Mouse (Mus musculus) lung, adult 18-20 months (tissue): ENCODE data around the gene Pum1.
A peak's percentile ranks its signal among the peaks of the same experiment; 100 is the strongest.

ENCODE experiments used
- DNase-seq, 2 experiments: peaks; one replicate each; pipeline ENCODE4 v3.0.0; 2022; ENCODE audit warnings: mixed read lengths in 2 of 2

The Pum1 gene

DNA sequence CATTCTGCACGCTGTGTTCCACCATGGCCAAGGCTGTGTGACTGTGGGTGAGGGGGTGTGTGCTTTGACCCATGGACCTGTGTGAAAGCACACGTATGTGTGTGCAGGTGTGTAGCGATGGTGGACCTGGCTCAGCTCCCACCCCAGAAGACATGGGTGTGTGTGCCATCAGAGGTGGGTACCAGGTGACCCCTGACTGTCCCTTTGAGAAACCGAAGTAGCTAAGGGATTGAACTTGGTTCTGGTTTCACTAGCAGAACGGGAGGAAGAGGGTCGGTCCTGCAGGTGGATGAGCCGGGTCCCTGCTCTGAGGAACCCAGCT is 130.0 kb downstream of the Pum1 start:
- no peak for DNase-seq

DNA sequence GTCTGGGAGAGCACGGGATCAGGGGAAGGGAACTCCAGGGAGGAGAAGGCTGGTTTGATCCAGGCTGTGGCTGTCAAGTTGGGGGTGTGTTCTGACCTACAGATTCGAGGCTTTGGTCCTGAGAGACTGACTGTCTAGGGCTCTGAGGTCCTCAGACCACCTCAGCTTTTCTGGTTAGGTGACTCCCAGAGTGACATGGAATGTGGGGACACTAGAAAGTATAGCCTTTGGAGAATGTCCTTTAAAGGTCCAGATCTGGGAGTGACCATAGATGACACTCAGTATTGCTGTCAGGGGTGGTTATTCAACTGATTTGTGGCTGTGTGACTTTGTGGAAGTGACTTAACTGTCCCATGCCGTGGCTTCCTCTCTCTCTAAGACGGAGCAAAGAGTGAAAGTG is 131.7 kb downstream of the Pum1 start:
- DNase-seq = no peak

DNA sequence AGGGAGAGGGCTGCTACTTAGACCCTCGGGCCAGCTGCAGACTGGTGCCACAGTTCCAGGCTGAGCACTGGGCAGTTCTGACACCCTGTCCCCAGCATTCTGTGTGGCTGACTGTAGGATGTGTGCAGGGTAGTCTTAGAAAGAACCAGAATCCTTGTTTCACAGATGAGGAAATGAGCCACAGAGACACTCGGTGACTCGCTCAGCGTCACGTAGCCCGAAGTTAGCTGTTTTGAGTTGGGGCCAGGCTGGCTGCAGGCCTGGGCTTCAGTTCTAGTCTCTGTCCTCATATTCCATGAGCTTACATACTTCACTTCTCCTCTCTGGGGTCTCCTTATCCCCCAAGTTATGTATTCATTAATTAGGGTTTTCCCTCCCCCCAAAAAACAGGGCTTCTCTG is 132.8 kb downstream of the Pum1 start:
- DNase-seq = no peak

DNA sequence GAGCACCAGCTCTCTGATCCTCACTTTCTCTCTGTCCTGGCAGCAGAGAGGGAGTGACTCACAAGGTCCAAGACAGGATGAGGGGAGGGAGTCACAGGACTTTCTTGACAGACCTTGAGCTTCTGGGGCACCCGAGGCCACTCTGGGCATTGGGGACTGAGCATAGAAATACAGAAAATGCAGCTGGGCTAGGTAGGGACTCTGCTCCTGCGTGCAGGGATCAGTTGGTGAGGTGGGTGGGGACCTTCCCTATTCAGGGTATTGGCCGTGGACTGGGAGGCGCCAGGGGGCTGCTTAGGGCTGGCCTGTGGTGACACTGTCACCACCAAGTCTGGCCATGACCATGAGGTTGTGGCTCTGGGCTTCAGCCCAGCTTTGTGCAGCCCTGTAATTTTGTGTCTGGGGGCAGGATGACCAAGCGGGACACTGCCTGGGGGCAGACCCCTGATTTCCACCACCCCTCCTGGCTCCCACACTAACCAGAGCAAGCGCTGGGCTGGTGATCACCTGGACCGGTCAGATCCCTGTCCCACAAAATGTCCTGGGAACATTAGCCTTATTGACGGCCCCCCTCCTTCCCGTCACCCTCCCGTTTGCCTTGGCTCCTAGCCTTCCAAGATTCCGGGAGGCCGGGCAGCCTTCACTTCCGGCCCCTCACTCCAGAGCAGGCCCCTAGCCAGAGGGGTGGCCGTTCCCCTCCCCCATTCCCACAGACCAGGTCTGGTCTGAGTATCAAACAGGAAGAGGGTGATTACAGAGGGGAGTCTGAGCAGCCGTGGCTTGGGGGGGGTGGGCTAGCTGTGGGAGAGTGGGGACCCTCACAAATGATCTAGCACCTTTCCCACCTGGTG is 134.3 kb downstream of the Pum1 start:
- peak; percentile 37 to 65 for DNase-seq

DNA sequence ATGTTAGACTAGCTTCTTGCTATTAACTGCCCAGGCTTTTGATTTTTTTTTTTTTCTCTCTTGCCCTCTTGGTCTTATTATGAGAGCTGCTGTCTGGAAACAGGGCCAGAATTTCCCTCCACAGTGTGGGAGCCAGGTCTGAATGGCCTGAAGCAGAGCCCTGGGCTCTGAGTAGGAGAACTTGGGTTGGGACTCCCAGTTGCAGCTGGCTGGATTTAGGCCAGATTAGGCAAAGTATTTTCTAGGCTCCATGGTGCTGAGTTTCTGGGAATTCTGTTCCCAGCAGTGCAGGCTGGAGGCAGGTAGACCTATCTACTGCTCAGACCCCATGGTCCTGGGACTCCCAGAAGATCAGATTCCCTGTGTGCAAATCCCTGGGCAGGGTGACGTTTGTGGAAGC is 135.3 kb downstream of the Pum1 start:
- DNase-seq = no peak

DNA sequence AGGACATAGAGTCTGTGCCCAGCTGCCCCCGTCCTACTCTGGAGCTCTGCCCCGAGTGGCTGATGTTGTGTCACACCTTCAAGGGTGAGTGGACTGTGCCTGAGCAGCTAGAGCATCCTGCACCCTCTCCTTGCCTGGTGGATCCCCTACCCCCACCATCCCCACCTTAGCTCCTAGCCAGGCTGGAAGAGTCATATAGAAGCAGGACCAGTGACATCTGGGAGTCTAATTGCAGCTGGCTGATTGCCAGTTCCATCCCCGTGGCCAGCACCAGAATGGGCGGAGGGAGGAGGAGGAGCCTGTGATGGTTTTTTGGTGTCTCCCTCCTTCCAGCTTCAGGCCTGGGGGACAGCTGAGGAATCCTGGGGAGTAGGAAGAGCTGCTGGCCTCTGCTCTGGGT is 136.0 kb downstream of the Pum1 start:
- no peak for DNase-seq

DNA sequence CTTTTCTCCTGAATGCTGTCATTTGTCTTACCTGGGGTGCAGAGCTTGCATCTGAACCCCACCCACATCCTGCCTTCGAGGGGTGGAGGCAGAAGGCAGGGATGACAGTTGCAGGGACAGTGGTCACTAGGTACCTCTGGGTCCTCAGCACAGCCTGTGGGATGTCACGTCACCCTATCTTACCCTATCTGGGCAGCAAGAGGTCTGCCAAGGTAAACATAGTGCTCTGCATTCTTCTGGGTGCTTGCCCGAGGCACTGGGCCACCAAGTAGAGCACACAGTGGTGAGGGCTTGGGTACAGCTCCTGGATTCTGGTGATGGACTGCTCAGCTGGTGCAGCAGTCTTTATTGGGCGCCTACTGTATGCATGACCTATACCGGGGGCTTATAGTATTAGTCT is 136.5 kb downstream of the Pum1 start:
- no peak for DNase-seq

DNA sequence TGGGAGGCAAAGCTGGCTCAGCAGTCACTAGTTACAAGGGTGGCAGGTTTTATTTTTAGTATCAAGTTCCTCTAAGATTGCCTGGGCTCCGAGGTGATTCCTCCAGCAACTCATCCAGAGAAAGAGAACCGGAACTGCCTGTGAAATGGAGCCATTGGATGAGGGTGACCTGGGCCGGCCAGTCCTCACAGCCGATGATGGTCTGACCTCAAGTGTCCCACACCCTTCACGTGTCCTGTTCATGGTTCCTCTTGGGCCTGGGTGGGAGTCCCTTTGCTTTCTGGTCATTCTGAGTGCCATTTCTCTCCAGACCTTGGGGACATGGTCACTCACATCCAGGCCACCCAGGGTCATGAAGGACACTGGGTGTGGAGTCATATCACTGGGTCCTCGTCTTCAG is 137.0 kb downstream of the Pum1 start:
- DNase-seq = peak; percentile 44 to 52

DNA sequence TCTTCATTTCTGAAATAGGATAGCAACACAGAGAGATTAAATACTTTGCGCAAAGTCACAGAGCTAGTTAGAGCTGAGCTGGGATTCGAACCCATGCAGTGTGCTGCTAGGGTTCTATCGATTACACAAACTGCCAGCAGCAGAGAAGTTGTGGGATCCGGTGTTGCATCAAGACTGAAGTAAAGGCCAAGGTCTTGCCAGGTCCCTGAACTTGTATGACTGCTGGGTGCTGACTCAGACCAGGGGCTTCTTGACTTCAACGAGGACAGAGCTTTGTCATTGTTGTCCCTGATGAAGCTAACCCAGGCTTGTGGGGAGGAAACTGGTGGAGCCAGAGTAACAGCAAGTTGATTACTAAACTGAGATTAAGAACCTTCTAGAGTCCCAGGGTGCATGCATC is 138.1 kb downstream of the Pum1 start:
- no peak for DNase-seq

DNA sequence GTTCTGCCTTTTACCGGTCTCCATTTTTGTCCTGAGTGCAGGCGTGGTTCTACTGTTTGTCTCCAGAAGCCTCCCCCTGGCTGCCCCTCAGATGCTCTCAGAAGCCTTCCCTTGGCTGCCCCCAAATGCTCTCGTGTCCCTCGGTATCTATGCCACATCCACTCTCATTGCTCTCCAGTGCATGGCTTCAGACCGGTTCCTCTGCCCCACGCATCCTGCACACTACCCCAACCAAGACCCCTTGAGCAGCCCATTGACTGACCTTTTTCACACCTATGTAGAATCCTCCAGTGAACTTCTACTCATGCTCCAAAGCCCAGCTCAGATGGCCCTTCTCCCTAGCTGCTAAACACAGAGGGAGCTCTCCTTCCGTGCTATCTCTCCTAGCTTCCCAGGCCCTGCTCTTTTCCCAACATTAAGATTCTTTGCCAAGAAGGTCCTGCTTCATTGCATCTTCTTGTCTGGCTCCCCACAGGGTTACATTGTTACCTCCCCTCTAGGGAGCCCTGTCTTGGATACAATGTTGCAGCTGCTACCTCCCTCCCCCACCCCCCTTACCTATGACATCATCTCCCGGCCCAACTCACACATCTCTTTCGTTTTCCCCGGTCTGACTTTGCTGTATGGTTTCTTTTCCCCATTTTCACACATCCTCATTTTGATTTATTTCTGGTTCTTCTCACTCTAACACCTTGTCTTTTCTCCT is 138.7 kb downstream of the Pum1 start:
- DNase-seq = no peak

DNA sequence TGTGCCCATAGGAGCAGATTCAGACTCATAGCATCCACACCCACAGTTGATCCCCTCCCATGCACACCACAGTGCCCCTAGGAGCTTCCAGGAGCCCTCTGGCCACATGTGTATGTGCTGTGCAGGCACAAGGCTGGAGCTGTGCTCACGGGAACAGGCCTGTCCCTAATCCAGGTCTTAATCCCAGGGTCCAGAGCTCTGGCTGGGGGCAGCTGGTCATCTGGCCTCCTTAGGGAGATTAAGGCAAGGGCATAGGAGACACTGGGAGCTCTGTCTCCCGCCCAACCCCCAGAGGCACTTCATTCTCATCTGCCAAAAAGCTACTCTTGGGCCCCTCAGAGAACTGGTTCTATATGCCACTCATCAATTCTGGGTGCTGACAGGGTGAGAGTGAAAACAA is 140.5 kb downstream of the Pum1 start:
- no peak for DNase-seq

DNA sequence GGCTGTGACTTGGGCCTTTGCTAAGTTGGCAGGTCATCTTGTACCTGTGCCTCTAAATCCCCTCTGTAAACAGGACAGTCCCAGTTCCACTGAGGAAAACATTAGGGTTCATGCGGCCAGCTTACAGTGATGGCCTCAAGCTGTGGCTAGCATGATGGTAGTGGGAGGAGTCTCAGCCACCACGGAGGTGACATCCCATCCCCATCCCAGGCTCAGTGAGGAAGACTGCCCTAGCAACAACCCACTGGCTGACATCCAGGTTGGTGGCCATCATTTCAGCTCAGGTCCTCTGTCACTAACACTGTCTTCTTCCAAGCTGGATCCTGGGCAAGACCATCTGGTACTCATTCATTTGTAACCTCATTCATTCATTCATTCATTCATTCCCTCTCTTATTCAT is 141.2 kb downstream of the Pum1 start:
- DNase-seq = no peak

DNA sequence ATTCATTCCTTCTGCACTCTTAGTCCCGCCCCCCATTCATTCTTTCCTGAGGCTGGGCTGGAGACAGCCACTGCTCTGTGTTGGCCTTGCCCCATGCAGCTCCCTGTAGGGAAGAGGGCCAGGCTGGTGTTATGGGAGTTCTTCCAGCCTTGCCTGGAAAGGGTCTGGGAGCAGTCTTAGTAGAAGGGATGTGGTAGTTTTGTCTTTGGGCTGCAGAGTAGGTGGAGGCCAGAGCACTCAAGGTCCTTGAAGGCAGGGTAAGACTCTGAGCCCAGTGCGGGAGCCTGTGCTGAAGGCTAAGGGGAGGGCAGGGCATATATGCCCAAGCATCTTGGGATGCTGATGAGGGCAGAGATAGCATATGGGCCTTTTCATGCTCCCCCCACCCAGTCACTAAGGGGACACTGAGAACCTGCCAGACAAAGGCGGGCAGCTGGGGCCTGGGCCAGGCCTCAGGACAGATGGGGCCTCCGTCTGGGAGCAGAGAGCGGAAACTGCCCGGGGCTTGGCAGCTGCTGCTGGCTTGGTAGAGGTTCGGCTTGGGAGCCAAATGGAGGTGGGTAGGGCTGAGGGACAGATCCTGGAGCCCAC is 141.7 kb downstream of the Pum1 start:
- no peak for DNase-seq

DNA sequence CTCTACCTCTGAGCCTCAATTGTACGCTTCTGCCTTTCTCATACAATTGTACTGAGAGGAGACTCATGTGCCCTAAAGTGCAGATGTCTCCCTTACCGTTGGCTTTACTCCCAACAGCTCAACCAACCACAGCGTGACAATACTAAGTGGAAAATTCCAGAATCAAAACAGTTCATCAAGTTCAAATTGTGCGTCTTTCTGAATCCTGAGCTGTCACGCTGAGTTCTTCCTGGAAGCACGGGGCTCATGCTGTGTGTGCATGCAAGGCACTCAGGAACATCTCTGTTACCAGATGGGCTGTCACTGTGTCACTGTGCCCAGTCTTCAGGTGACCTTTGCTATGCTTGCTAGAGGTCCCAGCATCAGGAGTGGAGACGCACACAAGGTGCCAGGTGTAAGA is 142.6 kb downstream of the Pum1 start:
- no peak for DNase-seq

DNA sequence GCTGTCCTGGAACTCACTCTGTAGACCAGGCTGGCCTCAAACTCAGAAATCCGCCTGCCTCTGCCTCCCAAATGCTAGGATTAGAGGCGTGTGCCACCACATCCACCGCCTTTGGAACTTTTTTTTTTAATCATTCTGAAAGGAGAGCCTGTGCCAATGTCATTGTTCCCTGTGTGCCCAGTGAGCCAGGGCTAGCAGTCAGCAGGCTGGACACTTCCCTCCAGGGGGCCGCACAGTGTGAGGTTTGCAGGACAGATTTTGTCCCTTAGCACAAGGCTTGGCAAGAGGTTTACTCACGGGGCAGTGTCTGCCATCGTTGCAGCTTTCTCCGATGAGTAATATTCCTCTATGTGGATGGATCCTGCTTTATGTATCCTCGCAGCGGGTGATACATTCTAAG is 143.6 kb downstream of the Pum1 start:
- DNase-seq = no peak

DNA sequence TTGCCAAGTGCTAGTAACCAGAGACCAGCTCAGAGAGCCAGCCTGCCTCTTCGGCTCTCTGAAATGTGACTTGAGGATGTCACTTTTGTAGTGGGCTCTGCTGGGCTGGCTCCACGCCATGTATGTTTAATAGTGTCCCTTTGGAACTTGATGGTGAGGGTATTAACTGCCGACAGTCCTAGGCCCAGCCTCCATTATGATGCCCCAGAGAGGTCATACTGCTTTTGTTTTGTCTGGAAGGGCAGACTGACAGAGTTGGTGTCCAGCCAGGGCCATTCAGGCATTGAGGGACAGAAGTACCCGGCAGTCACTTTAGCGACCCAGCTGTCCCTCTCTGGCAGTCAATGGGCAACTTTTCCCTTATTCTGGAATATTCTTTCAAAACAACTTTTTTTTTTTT is 146.7 kb downstream of the Pum1 start:
- DNase-seq = no peak

DNA sequence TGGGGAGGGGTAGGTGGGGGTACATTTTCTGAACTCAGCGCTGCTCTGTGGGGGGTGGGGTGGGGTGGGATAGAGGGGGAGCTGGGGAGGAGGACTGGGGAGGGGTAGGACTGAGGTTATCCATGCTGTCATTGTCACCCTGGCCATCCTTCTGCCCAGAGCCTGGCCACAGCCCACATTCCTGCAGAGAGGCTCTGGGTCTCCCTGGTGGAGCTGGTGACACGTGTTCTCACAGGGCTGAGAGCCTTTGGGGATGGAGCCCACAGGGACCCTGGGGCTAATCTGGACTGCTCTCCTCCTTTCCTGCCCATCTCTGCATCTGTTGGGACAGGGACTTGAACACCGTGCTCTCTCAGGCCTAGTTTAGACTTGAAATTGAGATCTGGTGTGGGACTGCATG is 147.7 kb downstream of the Pum1 start:
- DNase-seq = no peak

DNA sequence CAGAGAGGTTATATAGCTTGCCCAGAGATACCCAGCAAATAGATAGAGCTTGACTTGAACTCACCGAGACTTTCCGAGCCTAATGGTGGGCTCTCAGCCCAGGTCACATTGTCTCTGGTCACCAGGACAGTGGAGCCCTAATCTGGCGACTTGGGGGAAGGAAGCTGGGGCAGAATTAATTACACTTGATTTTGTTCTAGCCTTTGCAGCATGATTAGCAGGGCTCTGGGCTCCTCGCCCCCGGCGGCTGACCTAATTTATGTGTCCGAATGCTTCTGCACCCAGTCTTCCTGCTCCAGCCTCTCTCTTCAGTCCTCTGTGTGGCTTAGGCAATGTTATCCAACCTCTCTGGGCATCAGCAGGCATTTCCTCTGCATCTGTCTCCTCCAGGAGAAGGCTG is 148.3 kb downstream of the Pum1 start:
- no peak for DNase-seq

DNA sequence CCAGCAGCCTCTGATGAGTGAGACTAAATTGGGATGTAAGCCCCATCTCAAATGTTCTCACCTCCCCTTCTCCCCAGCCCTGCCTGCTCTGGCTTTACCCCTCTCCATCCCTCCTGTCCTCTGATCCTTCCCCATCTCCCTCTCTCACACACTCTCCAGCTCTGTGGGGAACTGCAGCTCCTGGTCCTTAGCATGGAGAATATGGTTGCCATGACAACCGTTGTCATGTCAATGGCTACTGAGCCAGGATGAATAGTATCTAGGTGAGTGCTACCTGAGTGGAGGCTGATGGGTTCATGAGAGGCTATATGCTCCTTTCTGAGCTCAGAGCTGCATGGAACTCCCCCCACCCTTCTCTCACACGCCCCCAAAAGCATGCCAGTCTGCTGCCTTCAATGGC is 150.8 kb downstream of the Pum1 start:
- no peak for DNase-seq

DNA sequence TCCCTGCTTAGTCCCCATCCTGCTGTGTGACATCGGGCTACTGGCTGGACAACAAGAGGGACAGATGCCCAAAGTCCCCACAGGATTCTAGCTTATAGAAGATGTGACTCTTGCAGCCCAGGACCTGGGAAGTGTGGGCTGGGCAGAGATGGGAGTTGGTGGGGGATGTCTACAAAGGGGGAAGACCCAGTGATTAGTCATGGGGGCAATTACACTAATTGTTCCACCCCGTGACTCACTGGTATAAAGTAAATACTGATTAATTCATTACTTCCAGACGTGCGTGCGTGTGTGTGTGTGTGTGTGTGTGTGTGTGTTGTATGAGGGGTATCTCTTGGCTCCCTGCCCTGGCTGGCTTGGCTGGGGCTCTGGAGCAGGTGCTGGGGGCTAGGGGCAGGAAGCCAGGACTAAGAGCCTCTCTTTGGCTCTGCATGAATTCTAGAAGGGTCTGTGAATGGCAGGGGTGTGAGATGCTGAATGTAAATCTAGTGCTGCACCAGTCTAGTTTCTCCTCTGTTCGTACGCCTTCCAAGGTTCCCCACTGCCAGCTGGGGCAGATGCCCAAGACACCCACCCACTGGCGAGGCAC is 151.7 kb downstream of the Pum1 start:
- no peak for DNase-seq

DNA sequence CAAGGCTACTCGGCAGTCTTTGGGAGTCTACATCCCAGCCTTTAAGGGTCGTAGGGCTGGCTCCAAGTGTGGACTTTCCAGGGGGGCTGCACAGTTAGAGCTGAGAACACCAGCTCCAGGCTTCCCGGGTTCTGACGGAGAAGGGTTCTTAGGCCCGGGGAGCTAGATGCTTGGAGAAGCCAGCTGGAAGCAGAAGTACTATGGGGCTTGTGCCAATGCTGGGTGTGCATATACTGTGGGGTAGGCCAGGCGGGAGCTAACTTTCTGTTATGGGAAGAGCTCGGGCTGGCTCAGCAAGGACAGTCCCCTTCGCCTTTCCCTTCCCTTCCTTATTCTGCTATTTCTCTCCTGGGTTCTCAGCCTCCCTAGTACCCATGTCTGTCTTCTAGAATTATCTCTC is 152.7 kb downstream of the Pum1 start:
- no peak for DNase-seq

DNA sequence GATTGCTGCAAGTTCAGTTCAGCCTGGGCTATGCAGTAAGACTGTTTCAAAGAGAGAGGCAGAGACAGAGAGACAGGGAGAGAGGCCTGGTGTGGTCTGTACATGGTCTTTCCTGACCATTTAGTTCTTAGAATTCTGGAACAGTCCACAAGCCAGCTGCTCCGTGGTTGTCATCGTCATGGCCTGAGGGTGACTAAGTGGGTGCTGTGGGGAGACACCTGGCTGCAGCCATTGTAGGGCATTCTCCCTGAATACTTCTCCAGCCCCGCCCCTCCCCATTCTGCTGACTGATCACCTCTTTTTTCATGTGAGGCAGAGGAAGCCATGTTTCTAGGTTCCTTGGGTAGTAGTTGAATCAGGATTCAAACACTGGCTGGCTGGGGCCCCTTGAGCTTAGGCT is 156.7 kb downstream of the Pum1 start:
- DNase-seq = no peak

DNA sequence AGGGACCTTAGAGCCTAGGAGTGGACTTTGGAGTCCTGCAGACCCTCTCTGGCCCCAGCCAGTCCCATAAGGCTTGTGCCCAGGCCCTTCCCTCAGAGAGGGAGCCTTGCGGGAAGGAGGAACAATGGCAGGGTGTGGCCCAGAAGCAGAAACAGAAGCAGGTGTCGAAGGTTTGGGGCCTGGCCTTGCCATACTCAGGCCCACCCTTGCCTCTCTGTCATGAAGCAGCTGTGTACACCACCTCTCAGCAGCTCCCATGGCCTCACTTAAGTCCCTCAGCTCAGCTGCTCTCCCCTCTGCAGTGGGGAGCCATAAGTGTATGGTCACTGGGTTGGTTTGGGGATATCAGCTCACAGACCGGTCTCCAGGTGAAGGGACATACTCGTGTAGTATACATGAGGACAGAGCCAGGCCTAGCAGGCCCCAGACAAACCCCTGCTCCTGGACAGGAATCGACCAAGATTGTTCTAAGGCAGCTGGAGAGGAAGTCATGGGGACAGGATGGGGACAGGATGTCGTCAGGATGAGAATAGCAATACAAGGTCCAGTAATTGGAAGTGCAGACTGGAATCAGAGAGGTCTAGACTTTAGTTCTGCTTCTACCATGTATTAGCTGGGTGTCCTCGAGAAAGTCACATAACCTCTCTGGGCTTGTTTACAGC is 157.6 kb downstream of the Pum1 start:
- peak in 1 of 2 experiments; percentile 35 for DNase-seq
